19 mouse cellular contexts compared by ENCODE assay signal in genomic region chr16:95415372-95415771, GRCm38 (mm10).
"Had no signal": no experiment of that assay in that cellular context is flagged by ENCODE, and none has a peak within 500 bp of the region (broad histone marks: within the 10 kb centered on the region; RNA-seq: fewer than 3 reads in every experiment).

No protein-coding gene starts in this region.

- H3K27ac ChIP-seq: lung, embryonic 15.5 days; midbrain, embryonic 10.5 days; midbrain, embryonic 13.5 days; neural tube, embryonic 13.5 days; neural tube, embryonic 15.5 days had no signal

- H3K9ac ChIP-seq: liver, postnatal 0 days; lung, embryonic 15.5 days; midbrain, embryonic 13.5 days; neural tube, embryonic 13.5 days; neural tube, embryonic 15.5 days had no signal

- H3K27me3 ChIP-seq: lung, embryonic 15.5 days; neural tube, embryonic 13.5 days; neural tube, embryonic 15.5 days had no signal

- ATAC-seq: liver, postnatal 0 days; lung, postnatal 0 days; midbrain, embryonic 13.5 days; midbrain, embryonic 16.5 days had no signal

- H3K36me3 ChIP-seq: lung, embryonic 15.5 days; midbrain, embryonic 10.5 days; midbrain, embryonic 13.5 days; neural tube, embryonic 13.5 days; neural tube, embryonic 15.5 days had no signal

- DNase-seq: liver, postnatal 0 days; lung, adult 2 months; lung, postnatal 4 days; retina, postnatal 1 day; right cerebral cortex, adult 18-20 months; right cerebral cortex, postnatal 25 days; right cerebral cortex, postnatal 4 days; spleen, adult 18-20 months; thymus, adult 18-20 months; thymus, postnatal 14 days; thymus, postnatal 36 days had no signal

- H3K4me2 ChIP-seq: lung, embryonic 15.5 days; midbrain, embryonic 13.5 days; neural tube, embryonic 13.5 days; neural tube, embryonic 15.5 days had no signal

- H3K4me3 ChIP-seq: lung, embryonic 15.5 days; midbrain, embryonic 10.5 days; midbrain, embryonic 13.5 days; myocyte; neural tube, embryonic 13.5 days; neural tube, embryonic 15.5 days had no signal

- H3K4me1 ChIP-seq: lung, embryonic 15.5 days; midbrain, embryonic 10.5 days; midbrain, embryonic 13.5 days; neural tube, embryonic 15.5 days had no signal

- H3K9me3 ChIP-seq: lung, embryonic 15.5 days; midbrain, embryonic 10.5 days; midbrain, embryonic 13.5 days; neural tube, embryonic 13.5 days; neural tube, embryonic 15.5 days had no signal
